Mouse (Mus musculus) c-Kit-negative CD71-positive TER-119-positive erythroid progenitor cells, embryonic 14.5 days (primary cell): ENCODE data around the gene Serpinb9.
"Not testable (repeated sequence)": the region's sequence is repeated elsewhere in the genome, so short reads cannot be mapped to it uniquely, and the experiment has no call there.

ENCODE experiments used
- DNase-seq: peaks from one replicate; pipeline ENCODE4 v3.0.0-alpha.2; 2013; ENCODE audit warnings: low read depth, low spot score

The Serpinb9 gene

GRCm38 (mm10) chr13:33002950-33003349, at the start of gene Serpinb9:
Serpinb9 (plus strand) TSS chr13:33003250.
- no peak for DNase-seq

GRCm38 (mm10) chr13:32956537-32956936, 46.5 kb upstream of the Serpinb9 start:
- DNase-seq, result no peak

- no peak for DNase-seq
These were observed 45.1 kb upstream of the Serpinb9 start for GRCm38 (mm10) chr13:32957917-32958316.

GRCm38 (mm10) chr13:32958521-32958920, 44.5 kb upstream of the Serpinb9 start:
- not testable (repeated sequence) for DNase-seq

GRCm38 (mm10) chr13:32963990-32964753, 38.9 kb upstream of the Serpinb9 start:
- no peak for DNase-seq

GRCm38 (mm10) chr13:32964989-32965811, 37.9 kb upstream of the Serpinb9 start, which contains the start of gene Serpinb6b:
Serpinb6b (plus strand) TSS chr13:32965209.
- peak; percentile 28 for DNase-seq

- DNase-seq, result no peak
These were observed 36.9 kb upstream of the Serpinb9 start for GRCm38 (mm10) chr13:32966116-32966515.

- peak; percentile 13 for DNase-seq
These were observed 35.8 kb upstream of the Serpinb9 start for GRCm38 (mm10) chr13:32967233-32967632.

- peak; percentile 86 for DNase-seq
These were observed 34.6 kb upstream of the Serpinb9 start for GRCm38 (mm10) chr13:32968353-32968984.

GRCm38 (mm10) chr13:32968996-32969640, 33.9 kb upstream of the Serpinb9 start:
- DNase-seq, result peak; percentile 55

GRCm38 (mm10) chr13:32969641-32970040, 33.4 kb upstream of the Serpinb9 start:
- peak; percentile 47 for DNase-seq

GRCm38 (mm10) chr13:32970776-32971175, 32.3 kb upstream of the Serpinb9 start:
- peak; percentile 41 for DNase-seq

GRCm38 (mm10) chr13:32974268-32974667, 28.8 kb upstream of the Serpinb9 start:
- DNase-seq, result no peak

- DNase-seq, result no peak
These were observed 28.1 kb upstream of the Serpinb9 start for GRCm38 (mm10) chr13:32974889-32975460.

GRCm38 (mm10) chr13:32975710-32976109, 27.3 kb upstream of the Serpinb9 start:
- DNase-seq, result no peak

- DNase-seq, result no peak
These were observed 20.5 kb upstream of the Serpinb9 start for GRCm38 (mm10) chr13:32982556-32983042.

GRCm38 (mm10) chr13:32986256-32986655, 16.8 kb upstream of the Serpinb9 start:
- no peak for DNase-seq

- peak; percentile 82 for DNase-seq
These were observed 9.7 kb upstream of the Serpinb9 start for GRCm38 (mm10) chr13:32993152-32993893.

- no peak for DNase-seq
These were observed 9.2 kb upstream of the Serpinb9 start for GRCm38 (mm10) chr13:32993894-32994242.

GRCm38 (mm10) chr13:32995051-32995450, 8.0 kb upstream of the Serpinb9 start:
- no peak for DNase-seq
